Mouse (Mus musculus): ENCODE measurements around the gene Azi2. TPM values are rescaled to one million over a fixed set of nuclear protein-coding genes. Genes with fewer than 3 reads are reported as not detected.

Gene Azi2
- 10 to 100 TPM; 82.5 to 88.3 TPM for total RNA-seq (2021)

GRCm38 (mm10) chr9:118040218-118041021, at the start of gene Azi2:
TSS of gene Azi2 (plus strand) at chr9:118040499.
- DNase-seq, result peak; percentile 98

GRCm38 (mm10) chr9:117996631-117997030, 43.7 kb upstream of the Azi2 start:
- DNase-seq, result no peak

GRCm38 (mm10) chr9:118001488-118001887, 38.8 kb upstream of the Azi2 start:
- no peak for DNase-seq

GRCm38 (mm10) chr9:118003218-118003886, 36.9 kb upstream of the Azi2 start:
- no peak for DNase-seq

- DNase-seq, result no peak
Measured at GRCm38 (mm10) chr9:118003937-118004336, 36.4 kb upstream of the Azi2 start.

GRCm38 (mm10) chr9:118012928-118013327, 27.4 kb upstream of the Azi2 start:
- no peak for DNase-seq

GRCm38 (mm10) chr9:118024966-118025365, 15.3 kb upstream of the Azi2 start:
- no peak for DNase-seq

- no peak for DNase-seq
Measured at GRCm38 (mm10) chr9:118029490-118029889, 10.8 kb upstream of the Azi2 start.

GRCm38 (mm10) chr9:118030252-118030651, 10.0 kb upstream of the Azi2 start:
- no peak for DNase-seq

- DNase-seq, result no peak
Measured at GRCm38 (mm10) chr9:118031694-118032093, 8.6 kb upstream of the Azi2 start.

- DNase-seq, result no peak
Measured at GRCm38 (mm10) chr9:118034990-118035389, 5.3 kb upstream of the Azi2 start.

- DNase-seq, result peak in 1 of 2 experiments; percentile 9
Measured at GRCm38 (mm10) chr9:118041022-118041400, 712 bp downstream of the Azi2 start.

- DNase-seq, result no peak
Measured at GRCm38 (mm10) chr9:118041646-118042045, 1.3 kb downstream of the Azi2 start.

GRCm38 (mm10) chr9:118042738-118043137, 2.4 kb downstream of the Azi2 start:
- DNase-seq, result no peak

- DNase-seq, result no peak
Measured at GRCm38 (mm10) chr9:118043581-118043980, 3.3 kb downstream of the Azi2 start.

- DNase-seq, result no peak
Measured at GRCm38 (mm10) chr9:118045011-118045533, 4.8 kb downstream of the Azi2 start.

- no peak for DNase-seq
Measured at GRCm38 (mm10) chr9:118053286-118053685, 13.0 kb downstream of the Azi2 start.

- no peak for DNase-seq
Measured at GRCm38 (mm10) chr9:118059101-118059500, 18.8 kb downstream of the Azi2 start.

GRCm38 (mm10) chr9:118070442-118070841, 30.1 kb downstream of the Azi2 start:
- DNase-seq, result no peak

GRCm38 (mm10) chr9:118071337-118071736, 31.0 kb downstream of the Azi2 start:
- no peak for DNase-seq

GRCm38 (mm10) chr9:118072101-118072500, 31.8 kb downstream of the Azi2 start:
- no peak for DNase-seq

GRCm38 (mm10) chr9:118073358-118073757, 33.1 kb downstream of the Azi2 start:
- no peak for DNase-seq

- DNase-seq, result no peak
Measured at GRCm38 (mm10) chr9:118082575-118083431, 42.5 kb downstream of the Azi2 start.

All from layer of hippocampus, postnatal 36 days (tissue).